Mouse (Mus musculus) lung, postnatal 0 days (tissue): ENCODE measurements around the gene Gtf3c1. TPM values are rescaled to one million over a fixed set of nuclear protein-coding genes. Genes with fewer than 3 reads are reported as not detected.

Experiments
- ATAC-seq: fragments of 200-750 bp; cut with Nextera tagmentation; 2 replicates; pipeline ENCODE4 v1.8.0; 2017; ENCODE audit warnings: moderate library complexity
- DNase-seq: peaks from one replicate; pipeline ENCODE4 v3.0.0-alpha.2; 2016; ENCODE audit warnings: low spot score
- H3K27ac ChIP-seq: fragments of 300-500 bp; sonication (generic); 2 replicates; pipeline ENCODE4 v1.5.1; 2014; ENCODE audit warnings: antibody characterized with exemption, mild to moderate bottlenecking, low read length, mixed read lengths
- H3K27me3 ChIP-seq: fragments of 300-500 bp; sonication (generic); replicated peaks from 2 replicates; pipeline ENCODE4 v1.6.1; 2014; ENCODE audit warnings: low read length, mixed read lengths; ENCODE audit not compliant: insufficient read depth
- H3K36me3 ChIP-seq: fragments of 300-500 bp; sonication (generic); 2 replicates; pipeline ENCODE4 v1.6.1; 2014; ENCODE audit warnings: low read length, mixed read lengths; ENCODE audit not compliant: insufficient read depth
- H3K4me1 ChIP-seq: fragments of 300-500 bp; sonication (generic); 2 replicates; pipeline ENCODE4 v1.6.1; 2014; ENCODE audit warnings: antibody characterized with exemption, low read depth, low read length, mixed read lengths; ENCODE audit not compliant: insufficient read depth
- H3K4me2 ChIP-seq: fragments of 300-500 bp; sonication (generic); replicated peaks from 2 replicates; pipeline ENCODE4 v1.6.1; 2014; ENCODE audit warnings: low read depth, mild to moderate bottlenecking, low read length, moderate library complexity, mixed read lengths
- H3K4me3 ChIP-seq: fragments of 300-500 bp; sonication (generic); 2 replicates; pipeline ENCODE4 v1.5.1; 2014; ENCODE audit warnings: low read depth, low read length
- H3K9ac ChIP-seq: fragments of 300-500 bp; sonication (generic); replicated peaks from 2 replicates; pipeline ENCODE4 v1.6.1; 2014; ENCODE audit warnings: low read depth, mild to moderate bottlenecking
- H3K9me3 ChIP-seq: fragments of 300-500 bp; sonication (generic); 2 replicates; pipeline ENCODE4 v1.6.1; 2016; ENCODE audit warnings: low read length, mixed read lengths
- CTCF ChIP-seq: IDR thresholded peaks from 2 replicates; pipeline ENCODE4 v1.5.1; 2016; ENCODE audit warnings: antibody characterized with exemption, mild to moderate bottlenecking
- EP300 ChIP-seq: IDR thresholded peaks from 2 replicates; pipeline ENCODE4 v1.6.1; 2016; ENCODE audit warnings: antibody characterized with exemption, mild to moderate bottlenecking, control low read depth
- WGBS: fragments of 180-500 bp; shearing (Covaris S2); extraction: QIAGEN DNeasy Blood & Tissue Kit; methylation state at CpG from one replicate; pipeline ENCODE4 v1.1.7; 2014; 5-methylcytosine and 5-hydroxymethylcytosine counted together
- polyA plus RNA-seq: library from polyadenylated mRNA; unstranded; fragments of >200 nt; fragmentation: Nextera tagmentation; extraction: Ambion mirVana; gene quantifications from 2 replicates; pipeline ENCODE4 v1.2.1, GENCODE M21; 2015

Gtf3c1 gene
- polyA plus RNA-seq, 1 experiment from 2014 or later: 13.6 TPM

GRCm38 (mm10) chr7:125637220-125638140 is 70.1 kb downstream of the Gtf3c1 start:
- H3K27me3 ChIP-seq: no peaks in the 10 kb centered on the region
- H3K4me2 ChIP-seq: no peak overlapping the region
- H3K36me3 ChIP-seq: peaks cover 12% of the 10 kb centered on the region; the same call in 1 of the 2 replicates
- H3K9ac ChIP-seq: no peak overlapping the region
- WGBS: 84% methylated on average over 8 of the region's 8 CpGs
- H3K9me3 ChIP-seq: no peaks in the 10 kb centered on the region
- ATAC-seq (no peak), DNase-seq (no peak)
- 0 out of 2 replicates have a peak, but pooled peaks have one; percentile 3 for TF ChIP-seq CTCF
- no peak for TF ChIP-seq EP300
- no peak overlapping the region for H3K4me3 ChIP-seq
- peaks cover 4% of the 10 kb centered on the region; the same call in 1 of the 2 replicates for H3K4me1 ChIP-seq
- H3K27ac ChIP-seq: no peak overlapping the region

- Histone ChIP-seq H3K36me3 (no peaks in the 10 kb centered on the region), H3K4me1 (peaks cover 4% of the 10 kb centered on the region; the same call in 1 of the 2 replicates), H3K9ac (no peak overlapping the region), H3K4me2 (no peak overlapping the region), H3K9me3 (peaks cover 3% of the 10 kb centered on the region; the same call in 1 of the 2 replicates), H3K27ac (no peak overlapping the region), H3K4me3 (no peak overlapping the region), H3K27me3 (no peaks in the 10 kb centered on the region)
- TF ChIP-seq EP300: no peak
- TF ChIP-seq CTCF: no peak
- ATAC-seq (no peak), DNase-seq (no peak)
- 89% methylated on average over 3 of the region's 3 CpGs for WGBS
Measured at GRCm38 (mm10) chr7:125630989-125631388, 76.6 kb downstream of the Gtf3c1 start.

DNA sequence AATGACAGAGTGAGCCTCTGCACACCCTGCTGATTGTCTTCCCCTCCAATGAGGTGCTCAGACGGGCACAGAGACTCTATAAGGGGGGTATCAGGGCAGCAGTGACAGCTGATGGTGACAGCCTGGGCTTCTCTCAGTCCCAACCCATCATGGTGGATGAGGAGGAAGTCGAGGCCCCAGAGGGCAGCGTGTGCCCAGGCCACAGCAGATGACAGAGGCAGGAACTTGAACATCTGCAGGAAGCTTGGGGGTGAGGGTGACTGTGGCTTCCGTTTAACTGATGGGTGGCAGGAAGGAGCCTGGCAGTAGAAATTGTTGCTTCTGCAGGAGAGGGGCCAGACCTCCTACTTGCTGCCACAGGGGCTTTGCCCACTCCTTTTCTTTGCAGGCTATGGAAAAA is 77.3 kb downstream of the Gtf3c1 start:
- WGBS: 36% methylated on average over 4 of the region's 4 CpGs
- ATAC-seq: no peak
- H3K4me2 ChIP-seq: no peak overlapping the region

DNA sequence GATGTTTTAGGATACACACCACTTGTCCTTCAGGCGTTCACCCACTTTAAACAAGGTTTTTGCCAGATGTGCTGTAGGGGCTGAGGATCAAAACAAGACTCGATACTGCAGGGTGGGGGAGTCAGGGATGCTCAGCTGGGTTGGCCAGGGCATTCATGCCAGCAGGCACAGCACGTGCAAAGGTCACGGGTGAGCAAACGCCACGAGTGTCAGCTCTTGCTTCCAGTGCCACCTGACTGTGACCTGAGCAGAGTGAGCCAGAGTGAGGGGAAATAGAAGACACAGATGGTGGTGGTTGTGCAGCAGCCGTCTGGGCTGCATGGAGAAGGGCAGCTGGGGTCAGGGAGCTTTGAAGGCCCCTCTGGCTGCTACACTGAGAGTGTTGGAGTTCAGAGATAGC is 81.8 kb downstream of the Gtf3c1 start:
- H3K9me3 ChIP-seq: peaks cover 3% of the 10 kb centered on the region; the same call in 1 of the 2 replicates
- peaks cover 6% of the 10 kb centered on the region; the same call in 1 of the 2 replicates for H3K4me1 ChIP-seq
- no peak for ATAC-seq
- no peak for DNase-seq
- H3K4me2 ChIP-seq: no peak overlapping the region
- no peaks in the 10 kb centered on the region for H3K27me3 ChIP-seq
- H3K27ac ChIP-seq: no peak overlapping the region
- TF ChIP-seq CTCF: no peak
- TF ChIP-seq EP300: no peak
- H3K36me3 ChIP-seq: no peaks in the 10 kb centered on the region
- H3K4me3 ChIP-seq: no peak overlapping the region
- WGBS: 60% methylated on average over 7 of the region's 7 CpGs
- H3K9ac ChIP-seq: no peak overlapping the region

More for the DNA sequence above, 77.3 kb downstream of the Gtf3c1 start:
- DNase-seq: peak; percentile 31
- H3K27me3 ChIP-seq: no peaks in the 10 kb centered on the region
- H3K27ac ChIP-seq: no peak overlapping the region
- H3K36me3 ChIP-seq: no peaks in the 10 kb centered on the region
- H3K4me1 ChIP-seq: peaks cover under 1% of the 10 kb centered on the region; the same call in 1 of the 2 replicates
- TF ChIP-seq EP300: no peak
- TF ChIP-seq CTCF: no peak
- H3K9ac ChIP-seq: no peak overlapping the region
- H3K9me3 ChIP-seq: peaks cover 3% of the 10 kb centered on the region; the same call in 1 of the 2 replicates
- H3K4me3 ChIP-seq: no peak overlapping the region

GRCm38 (mm10) chr7:125625219-125625618 is 82.4 kb downstream of the Gtf3c1 start:
- ATAC-seq: no peak
- peaks cover 3% of the 10 kb centered on the region; the same call in 1 of the 2 replicates for H3K9me3 ChIP-seq
- no peaks in the 10 kb centered on the region for H3K27me3 ChIP-seq
- no peak for DNase-seq
- H3K27ac ChIP-seq: no peak overlapping the region
- WGBS: 67% methylated on average over 4 of the region's 4 CpGs
- no peak overlapping the region for H3K4me3 ChIP-seq
- TF ChIP-seq EP300 (no peak), CTCF (no peak)
- peaks cover 6% of the 10 kb centered on the region; the same call in 1 of the 2 replicates for H3K4me1 ChIP-seq
- no peak overlapping the region for H3K9ac ChIP-seq
- no peaks in the 10 kb centered on the region for H3K36me3 ChIP-seq
- H3K4me2 ChIP-seq: no peak overlapping the region

DNA sequence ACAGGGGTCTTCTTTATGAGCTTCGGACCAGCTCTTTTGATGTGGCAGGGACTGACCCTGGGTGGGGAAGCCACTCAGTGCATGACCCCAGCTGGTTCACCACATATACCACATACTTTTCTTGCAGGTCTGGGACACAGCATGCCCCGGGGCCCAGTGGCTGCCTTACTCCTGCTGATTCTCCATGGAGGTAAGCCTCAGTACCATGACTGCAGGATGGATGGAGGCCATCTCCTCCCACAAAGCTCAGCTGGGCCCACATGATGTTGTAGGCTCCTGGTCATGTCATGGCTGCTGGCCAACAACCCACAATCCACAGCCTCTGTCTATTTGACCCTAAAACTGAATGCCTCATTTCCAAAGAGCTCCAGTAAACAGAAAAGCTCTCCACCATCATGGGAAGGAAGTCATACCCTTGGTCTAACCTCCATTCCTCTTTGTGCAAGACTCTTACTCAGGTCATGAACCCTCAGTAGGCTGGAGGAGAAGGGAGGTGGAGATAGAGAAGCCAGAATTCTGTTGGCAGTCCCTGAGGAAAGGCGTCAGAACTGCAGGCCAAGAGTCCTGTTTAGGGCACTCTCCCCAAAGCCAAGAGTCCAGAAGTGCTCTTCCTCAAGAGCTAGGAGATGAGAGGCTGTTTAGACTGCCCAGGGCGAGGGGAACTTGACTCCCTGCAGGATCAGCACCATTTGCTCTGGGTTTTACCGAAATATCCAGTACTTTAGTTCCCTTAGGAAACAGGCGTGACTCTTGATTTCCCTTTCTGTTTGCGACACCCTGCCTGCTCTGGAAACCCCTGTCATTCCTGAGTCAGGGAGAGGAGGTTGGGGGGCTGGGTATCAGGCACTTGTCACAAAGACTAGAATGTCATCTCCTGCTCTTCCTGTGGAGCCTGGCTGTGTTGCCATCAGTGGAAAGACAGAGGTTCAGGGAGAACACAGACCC is 84.6 kb downstream of the Gtf3c1 start:
- WGBS: 39% methylated on average over 7 of the region's 7 CpGs
- no peak for TF ChIP-seq EP300
- no peak for TF ChIP-seq CTCF

More for the DNA sequence above, 84.6 kb downstream of the Gtf3c1 start:
- Histone ChIP-seq H3K9ac (no peak overlapping the region), H3K27ac (no peak overlapping the region), H3K27me3 (no peaks in the 10 kb centered on the region), H3K4me2 (no peak overlapping the region), H3K9me3 (no peaks in the 10 kb centered on the region), H3K4me3 (no peak overlapping the region), H3K4me1 (peaks cover 6% of the 10 kb centered on the region; the same call in 1 of the 2 replicates), H3K36me3 (no peaks in the 10 kb centered on the region)
- ATAC-seq (peak; percentile 72), DNase-seq (peak; percentile 55)
